16 mouse cellular contexts compared by ENCODE assay signal in the genomic region with DNA sequence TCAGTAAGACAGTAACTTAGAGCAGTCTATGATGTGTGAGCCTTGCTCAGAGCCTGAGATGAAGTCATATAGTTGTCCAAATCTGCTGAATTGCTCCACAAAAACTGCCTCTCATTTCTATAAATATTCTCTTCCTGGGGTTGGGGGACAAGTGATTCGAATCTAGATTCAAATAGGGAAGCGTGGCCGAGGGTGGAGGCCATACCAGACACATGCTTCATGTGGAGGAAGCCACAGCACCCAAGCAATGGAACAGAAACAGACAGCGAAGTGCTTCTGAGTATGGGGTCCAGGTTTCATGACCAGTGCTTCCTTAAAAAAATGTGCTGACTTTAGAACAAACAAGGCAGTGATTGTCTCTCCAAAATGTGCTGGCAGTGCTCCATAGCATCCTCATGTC.
"Had no signal": no experiment of that assay in that cellular context is flagged by ENCODE, and none has a peak within 500 bp of the region (broad histone marks: within the 10 kb centered on the region; RNA-seq: fewer than 3 reads in every experiment).

No protein-coding gene starts in this region.

- ATAC-seq: midbrain, embryonic 16.5 days had no signal

- H3K4me3 ChIP-seq: midbrain, embryonic 10.5 days; midbrain, embryonic 12.5 days; myocyte; neural tube, embryonic 13.5 days; neural tube, embryonic 15.5 days had no signal

- DNase-seq: lung, adult 18-20 months; lung, embryonic 14.5 days; lung, postnatal 14 days; lung, postnatal 36 days; midbrain, embryonic 14.5 days; right cerebral cortex, postnatal 14 days; thymus, adult 18-20 months; thymus, postnatal 14 days; thymus, postnatal 36 days had no signal

- H3K27ac ChIP-seq: liver, embryonic 14.5 days; midbrain, embryonic 10.5 days; midbrain, embryonic 12.5 days; neural tube, embryonic 13.5 days; neural tube, embryonic 15.5 days had no signal

- H3K36me3 ChIP-seq: midbrain, embryonic 10.5 days; midbrain, embryonic 12.5 days; neural tube, embryonic 13.5 days; neural tube, embryonic 15.5 days had no signal
